Mouse (Mus musculus): ENCODE data around the gene Runx3.

The Runx3 gene

GRCm38 (mm10) chr4:135120342-135121100 lies at the start of gene Runx3:
Gene Runx3 (plus strand): TSS chr4:135120652.
- DNase-seq (ENCODE audit: low spot score): peak; percentile 14

- no peak for DNase-seq (ENCODE audit: low spot score)
Observed at GRCm38 (mm10) chr4:135072671-135073070, 47.8 kb upstream of the Runx3 start.

- DNase-seq (ENCODE audit: low spot score): no peak
Observed at GRCm38 (mm10) chr4:135073523-135073922, 46.9 kb upstream of the Runx3 start.

- no peak for DNase-seq (ENCODE audit: low spot score)
Observed at GRCm38 (mm10) chr4:135074646-135075045, 45.8 kb upstream of the Runx3 start.

GRCm38 (mm10) chr4:135075360-135075759 lies 45.1 kb upstream of the Runx3 start:
- DNase-seq (ENCODE audit: low spot score): no peak

GRCm38 (mm10) chr4:135076611-135077010 lies 43.8 kb upstream of the Runx3 start:
- DNase-seq (ENCODE audit: low spot score): no peak

GRCm38 (mm10) chr4:135077196-135077595 lies 43.3 kb upstream of the Runx3 start:
- DNase-seq (ENCODE audit: low spot score): no peak

GRCm38 (mm10) chr4:135079859-135080640 lies 40.4 kb upstream of the Runx3 start:
- DNase-seq (ENCODE audit: low spot score): no peak

- no peak for DNase-seq (ENCODE audit: low spot score)
Observed at GRCm38 (mm10) chr4:135080641-135080920, 39.9 kb upstream of the Runx3 start.

- DNase-seq (ENCODE audit: low spot score): no peak
Observed at GRCm38 (mm10) chr4:135083089-135083488, 37.4 kb upstream of the Runx3 start.

- no peak for DNase-seq (ENCODE audit: low spot score)
Observed at GRCm38 (mm10) chr4:135085077-135085853, 35.2 kb upstream of the Runx3 start.

- DNase-seq (ENCODE audit: low spot score): no peak
Observed at GRCm38 (mm10) chr4:135090613-135091012, 29.8 kb upstream of the Runx3 start.

GRCm38 (mm10) chr4:135092871-135093270 lies 27.6 kb upstream of the Runx3 start:
- DNase-seq (ENCODE audit: low spot score): no peak

- DNase-seq (ENCODE audit: low spot score): no peak
Observed at GRCm38 (mm10) chr4:135095693-135096092, 24.8 kb upstream of the Runx3 start.

GRCm38 (mm10) chr4:135097910-135098891 lies 22.3 kb upstream of the Runx3 start:
- no peak for DNase-seq (ENCODE audit: low spot score)

- no peak for DNase-seq (ENCODE audit: low spot score)
Observed at GRCm38 (mm10) chr4:135102019-135102740, 18.3 kb upstream of the Runx3 start.

- DNase-seq (ENCODE audit: low spot score): no peak
Observed at GRCm38 (mm10) chr4:135102761-135103160, 17.7 kb upstream of the Runx3 start.

- no peak for DNase-seq (ENCODE audit: low spot score)
Observed at GRCm38 (mm10) chr4:135103800-135104199, 16.7 kb upstream of the Runx3 start.

GRCm38 (mm10) chr4:135106968-135107367 lies 13.5 kb upstream of the Runx3 start:
- DNase-seq (ENCODE audit: low spot score): no peak

GRCm38 (mm10) chr4:135108666-135109065 lies 11.8 kb upstream of the Runx3 start:
- no peak for DNase-seq (ENCODE audit: low spot score)

GRCm38 (mm10) chr4:135113656-135114055 lies 6.8 kb upstream of the Runx3 start:
- DNase-seq (ENCODE audit: low spot score): no peak
